Mouse (Mus musculus): ENCODE measurements around the gene Sars. TPM values are rescaled to one million over a fixed set of nuclear protein-coding genes. Genes with fewer than 3 reads are reported as not detected.

Sars gene
- polyA plus RNA-seq, 1 experiment = 685 TPM

DNA sequence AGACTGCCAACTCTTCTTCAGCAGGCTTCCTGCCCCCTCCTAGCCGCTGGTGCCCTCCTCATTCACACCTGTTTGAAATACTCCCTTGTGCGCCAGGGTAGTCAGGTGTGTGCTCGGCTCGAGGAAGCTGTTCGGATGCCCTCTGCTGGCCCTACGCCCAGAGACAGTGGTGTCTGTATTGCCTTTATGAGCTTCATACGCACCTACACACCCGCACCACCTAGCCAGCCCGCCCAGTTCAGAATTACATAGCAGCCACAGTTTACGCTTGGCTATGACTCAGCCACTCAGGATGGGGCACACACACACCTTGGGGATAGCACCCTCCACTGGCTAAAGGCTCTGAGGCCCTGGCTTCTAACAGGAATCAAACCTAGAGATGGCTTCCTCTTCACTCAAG, 13.9 kb upstream of the Sars start:
- Histone ChIP-seq H3K79me2 (ENCODE audit: control insufficient read depth, insufficient read depth) (no peaks in the 10 kb centered on the region), H3K27me3 (ENCODE audit: control insufficient read depth, insufficient read depth, insufficient read length) (peaks cover 45% of the 10 kb centered on the region), H3K36me3 (ENCODE audit: control insufficient read depth, insufficient read depth) (no peaks in the 10 kb centered on the region), H3ac (ENCODE audit: control insufficient read depth, insufficient read length) (no peak overlapping the region), H3K4me3 (no peak overlapping the region), H3K4me2 (ENCODE audit: low read depth) (no peak overlapping the region)
- TF ChIP-seq POLR2AphosphoS2 (IDR thresholded peaks at IDR 0.05; ENCODE audit: insufficient read length, low read depth) = no peak
- no peak for TF ChIP-seq MYOD1 (IDR thresholded peaks at IDR 0.05; ENCODE audit: control insufficient read depth in 1 of 3, insufficient read length in 2 of 3, low read depth in 2 of 3)
- no peak for TF ChIP-seq MAX (IDR thresholded peaks at IDR 0.05; ENCODE audit: low read depth)
- TF ChIP-seq SRF (IDR thresholded peaks at IDR 0.05; ENCODE audit: control insufficient read depth, insufficient read length, low read depth) = no peak
- no peak for TF ChIP-seq E2F4 (IDR thresholded peaks at IDR 0.05; ENCODE audit: insufficient read depth)
- no peak for TF ChIP-seq POLR2A (IDR thresholded peaks at IDR 0.05; ENCODE audit: insufficient read length, low read depth)
- no peak for TF ChIP-seq MYOG (IDR thresholded peaks at IDR 0.05; ENCODE audit: control insufficient read depth in 1 of 3, insufficient read depth in 1 of 3, insufficient read length in 2 of 3, low read depth in 2 of 3)
- no peak for TF ChIP-seq TCF3 (IDR thresholded peaks at IDR 0.05; ENCODE audit: insufficient read length, low read depth)
- no peak for TF ChIP-seq TCF12 (IDR thresholded peaks at IDR 0.05; ENCODE audit: insufficient read depth, poor library complexity, severe bottlenecking)
- no peak for TF ChIP-seq REST (IDR thresholded peaks at IDR 0.05; ENCODE audit: insufficient read depth, insufficient read length)
- TF ChIP-seq USF1 (IDR thresholded peaks at IDR 0.05; ENCODE audit: low read depth) = no peak
- no peak for TF ChIP-seq CEBPB (IDR thresholded peaks at IDR 0.05; ENCODE audit: insufficient read depth, poor library complexity, severe bottlenecking)

DNA sequence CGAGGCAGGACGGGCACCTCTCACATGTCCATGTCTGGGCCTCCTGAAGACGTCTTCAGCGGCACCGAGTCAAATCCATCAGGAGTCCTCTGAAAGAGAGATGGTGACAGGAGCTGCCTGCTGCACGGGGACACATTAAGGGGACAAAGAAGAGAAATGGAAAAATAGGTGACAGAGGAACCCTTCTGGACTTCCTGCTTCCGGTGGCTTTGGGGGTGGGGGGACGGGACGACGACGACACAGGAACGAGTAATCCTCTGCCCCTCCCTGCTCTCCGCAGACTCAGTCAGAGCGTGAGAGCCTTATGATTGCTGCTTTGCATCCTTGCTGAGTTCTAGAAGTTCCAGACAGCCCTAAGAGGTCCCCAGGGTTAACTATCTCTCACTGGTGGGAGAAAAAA, 13.4 kb upstream of the Sars start:
- Histone ChIP-seq H3ac (ENCODE audit: control insufficient read depth, insufficient read length) (no peak overlapping the region), H3K27me3 (ENCODE audit: control insufficient read depth, insufficient read depth, insufficient read length) (peaks cover 48% of the 10 kb centered on the region), H3K4me3 (no peak overlapping the region), H3K79me2 (ENCODE audit: control insufficient read depth, insufficient read depth) (no peaks in the 10 kb centered on the region), H3K4me2 (ENCODE audit: low read depth) (no peak overlapping the region), H3K36me3 (ENCODE audit: control insufficient read depth, insufficient read depth) (no peaks in the 10 kb centered on the region)
- TF ChIP-seq MAX (IDR thresholded peaks at IDR 0.05; ENCODE audit: low read depth) (no peak), USF1 (IDR thresholded peaks at IDR 0.05; ENCODE audit: low read depth) (no peak), SRF (IDR thresholded peaks at IDR 0.05; ENCODE audit: control insufficient read depth, insufficient read length, low read depth) (no peak), POLR2A (IDR thresholded peaks at IDR 0.05; ENCODE audit: insufficient read length, low read depth) (no peak), MYOD1 (IDR thresholded peaks at IDR 0.05; ENCODE audit: control insufficient read depth in 1 of 3, insufficient read length in 2 of 3, low read depth in 2 of 3) (no peak), MYOG (IDR thresholded peaks at IDR 0.05; ENCODE audit: control insufficient read depth in 1 of 3, insufficient read depth in 1 of 3, insufficient read length in 2 of 3, low read depth in 2 of 3) (no peak)

- no peaks in the 10 kb centered on the region for H3K36me3 ChIP-seq (ENCODE audit: control insufficient read depth, insufficient read depth)
- H3K79me2 ChIP-seq (ENCODE audit: control insufficient read depth, insufficient read depth) = no peaks in the 10 kb centered on the region
- H3K4me2 ChIP-seq (ENCODE audit: low read depth) = no peak overlapping the region
- H3K4me3 ChIP-seq = no peak overlapping the region
- TF ChIP-seq USF1 (IDR thresholded peaks at IDR 0.05; ENCODE audit: low read depth) (no peak), MYOG (IDR thresholded peaks at IDR 0.05; ENCODE audit: control insufficient read depth in 1 of 3, insufficient read depth in 1 of 3, insufficient read length in 2 of 3, low read depth in 2 of 3) (no peak), POLR2A (IDR thresholded peaks at IDR 0.05; ENCODE audit: insufficient read length, low read depth) (no peak), SRF (IDR thresholded peaks at IDR 0.05; ENCODE audit: control insufficient read depth, insufficient read length, low read depth) (no peak), TCF12 (IDR thresholded peaks at IDR 0.05; ENCODE audit: insufficient read depth, poor library complexity, severe bottlenecking) (no peak), MYOD1 (IDR thresholded peaks at IDR 0.05; ENCODE audit: control insufficient read depth in 1 of 3, insufficient read length in 2 of 3, low read depth in 2 of 3) (no peak), E2F4 (IDR thresholded peaks at IDR 0.05; ENCODE audit: insufficient read depth) (no peak), REST (IDR thresholded peaks at IDR 0.05; ENCODE audit: insufficient read depth, insufficient read length) (no peak), CEBPB (IDR thresholded peaks at IDR 0.05; ENCODE audit: insufficient read depth, poor library complexity, severe bottlenecking) (no peak), POLR2AphosphoS2 (IDR thresholded peaks at IDR 0.05; ENCODE audit: insufficient read length, low read depth) (no peak), MAX (IDR thresholded peaks at IDR 0.05; ENCODE audit: low read depth) (no peak), TCF3 (IDR thresholded peaks at IDR 0.05; ENCODE audit: insufficient read length, low read depth) (no peak)
- no peak overlapping the region for H3ac ChIP-seq (ENCODE audit: control insufficient read depth, insufficient read length)
- peaks cover 50% of the 10 kb centered on the region for H3K27me3 ChIP-seq (ENCODE audit: control insufficient read depth, insufficient read depth, insufficient read length)
Observed at GRCm38 (mm10) chr3:108454172-108454571, 9.2 kb upstream of the Sars start.

GRCm38 (mm10) chr3:108451969-108452368, 7.0 kb upstream of the Sars start:
- H3K36me3 ChIP-seq (ENCODE audit: control insufficient read depth, insufficient read depth) = no peaks in the 10 kb centered on the region
- H3K4me3 ChIP-seq = no peak overlapping the region
- no peak overlapping the region for H3ac ChIP-seq (ENCODE audit: control insufficient read depth, insufficient read length)
- TF ChIP-seq TCF12 (IDR thresholded peaks at IDR 0.05; ENCODE audit: insufficient read depth, poor library complexity, severe bottlenecking) (no peak), POLR2A (IDR thresholded peaks at IDR 0.05; ENCODE audit: insufficient read length, low read depth) (no peak), USF1 (IDR thresholded peaks at IDR 0.05; ENCODE audit: low read depth) (no peak), MAX (IDR thresholded peaks at IDR 0.05; ENCODE audit: low read depth) (no peak), REST (IDR thresholded peaks at IDR 0.05; ENCODE audit: insufficient read depth, insufficient read length) (no peak), SRF (IDR thresholded peaks at IDR 0.05; ENCODE audit: control insufficient read depth, insufficient read length, low read depth) (no peak), E2F4 (IDR thresholded peaks at IDR 0.05; ENCODE audit: insufficient read depth) (no peak), MYOD1 (IDR thresholded peaks at IDR 0.05; ENCODE audit: control insufficient read depth in 1 of 3, insufficient read length in 2 of 3, low read depth in 2 of 3) (no peak), TCF3 (IDR thresholded peaks at IDR 0.05; ENCODE audit: insufficient read length, low read depth) (no peak), POLR2AphosphoS2 (IDR thresholded peaks at IDR 0.05; ENCODE audit: insufficient read length, low read depth) (no peak)
- H3K79me2 ChIP-seq (ENCODE audit: control insufficient read depth, insufficient read depth) = no peaks in the 10 kb centered on the region
- H3K27me3 ChIP-seq (ENCODE audit: control insufficient read depth, insufficient read depth, insufficient read length) = peaks cover 55% of the 10 kb centered on the region
- H3K4me2 ChIP-seq (ENCODE audit: low read depth) = no peak overlapping the region

DNA sequence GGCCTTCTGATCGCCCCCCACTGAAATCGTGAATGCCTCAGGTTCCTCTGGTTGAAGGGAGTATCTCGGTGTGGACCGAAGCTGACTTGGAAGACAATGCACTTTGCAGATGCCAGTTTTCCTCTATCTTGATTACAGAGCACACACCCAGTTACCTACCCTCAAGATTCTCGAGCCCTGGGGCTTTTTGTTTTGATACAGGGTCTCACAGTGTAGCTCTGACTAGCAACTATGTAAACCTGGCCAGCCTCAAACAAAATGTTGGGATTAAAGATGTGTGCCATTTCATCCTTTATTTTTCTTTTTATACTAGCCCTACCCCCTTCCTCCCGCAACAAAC, 327 bp upstream of the Sars start:
- Histone ChIP-seq H3K4me2 (ENCODE audit: low read depth) (peak overlapping the region; percentile 69), H3K4me3 (peak overlapping the region; percentile 99), H3K79me2 (ENCODE audit: control insufficient read depth, insufficient read depth) (peaks cover 47% of the 10 kb centered on the region), H3K27me3 (ENCODE audit: control insufficient read depth, insufficient read depth, insufficient read length) (peaks cover 10% of the 10 kb centered on the region), H3ac (ENCODE audit: control insufficient read depth, insufficient read length) (peak overlapping the region; percentile 81), H3K36me3 (ENCODE audit: control insufficient read depth, insufficient read depth) (peaks cover 30% of the 10 kb centered on the region)
- TF ChIP-seq TCF12 (IDR thresholded peaks at IDR 0.05; ENCODE audit: insufficient read depth, poor library complexity, severe bottlenecking) (no peak), E2F4 (IDR thresholded peaks at IDR 0.05; ENCODE audit: insufficient read depth) (no peak), USF1 (IDR thresholded peaks at IDR 0.05; ENCODE audit: low read depth) (no peak), SRF (IDR thresholded peaks at IDR 0.05; ENCODE audit: control insufficient read depth, insufficient read length, low read depth) (no peak)
